Mouse (Mus musculus) neural tube, embryonic 13.5 days (tissue): ENCODE measurements at regions not wholly inside any gene's neighbourhood (a gene's known extent, or its start where the extent isn't known, plus 50 kb on each side); places are given as distances from the start of the nearest gene placed in this dataset.
A peak's percentile ranks its signal among the peaks of the same experiment; 100 is the strongest.

ENCODE experiments used
- ATAC-seq: fragments of 200-750 bp; cut with Nextera tagmentation; 2 replicates; pipeline ENCODE4 v1.8.0; 2017; ENCODE audit warnings: low read depth, mild to moderate bottlenecking, moderate TSS enrichment, moderate library complexity
- H3K27ac ChIP-seq: fragments of 300-500 bp; sonication (generic); replicated peaks from 2 replicates; pipeline ENCODE4 v1.5.1; 2015; ENCODE audit warnings: moderate library complexity, mild to moderate bottlenecking, inconsistent platforms
- H3K27me3 ChIP-seq: fragments of 300-500 bp; sonication (generic); 2 replicates; pipeline ENCODE4 v1.6.1; 2015; ENCODE audit warnings: mild to moderate bottlenecking, inconsistent platforms
- H3K36me3 ChIP-seq: fragments of 300-500 bp; sonication (generic); 2 replicates; pipeline ENCODE4 v1.6.1; 2015; ENCODE audit warnings: mild to moderate bottlenecking, inconsistent platforms
- H3K4me1 ChIP-seq: fragments of 300-500 bp; sonication (generic); replicated peaks from 2 replicates; pipeline ENCODE4 v1.6.1; 2015; ENCODE audit warnings: inconsistent platforms
- H3K4me2 ChIP-seq: fragments of 300-500 bp; sonication (generic); 2 replicates; pipeline ENCODE4 v1.6.1; 2015; ENCODE audit warnings: inconsistent platforms, mild to moderate bottlenecking, moderate library complexity
- H3K4me3 ChIP-seq: fragments of 300-500 bp; sonication (generic); 2 replicates; pipeline ENCODE4 v1.5.1; 2015; ENCODE audit warnings: mild to moderate bottlenecking, inconsistent platforms
- H3K9ac ChIP-seq: fragments of 300-500 bp; sonication (generic); 2 replicates; pipeline ENCODE4 v1.6.1; 2015; ENCODE audit warnings: moderate library complexity, mild to moderate bottlenecking, inconsistent platforms
- H3K9me3 ChIP-seq: fragments of 300-500 bp; sonication (generic); 2 replicates; pipeline ENCODE4 v1.6.1; 2016; ENCODE audit warnings: inconsistent platforms
- WGBS: fragments of 180-500 bp; shearing (Covaris S2); methylation state at CpG from one replicate; pipeline ENCODE4 v1.1.7; 2015; 5-methylcytosine and 5-hydroxymethylcytosine counted together

GRCm38 (mm10) chr8:89382538-89383380 is 338.8 kb upstream of the Sall1 start:
- WGBS: 25% methylated on average over 9 of the region's 9 CpGs
- Histone ChIP-seq H3K9me3 (no peaks in the 10 kb centered on the region), H3K9ac (no peak overlapping the region), H3K4me3 (no peak overlapping the region), H3K27ac (peak overlapping the region; percentile 33; the same call in 1 of the 2 replicates), H3K36me3 (no peaks in the 10 kb centered on the region), H3K4me2 (no peak overlapping the region), H3K4me1 (peaks cover 55% of the 10 kb centered on the region), H3K27me3 (no peaks in the 10 kb centered on the region)
- ATAC-seq: no peak

GRCm38 (mm10) chr8:89380436-89380835 is 336.5 kb upstream of the Sall1 start:
- 70% methylated on average over 9 of the region's 9 CpGs for WGBS
- H3K9me3 ChIP-seq: no peaks in the 10 kb centered on the region
- no peak overlapping the region for H3K27ac ChIP-seq
- no peaks in the 10 kb centered on the region for H3K27me3 ChIP-seq
- H3K4me3 ChIP-seq: no peak overlapping the region
- H3K36me3 ChIP-seq: no peaks in the 10 kb centered on the region
- no peak for ATAC-seq
- 0 out of 2 replicates have a peak overlapping the region, but pooled peaks have one; percentile 17 for H3K9ac ChIP-seq
- no peak overlapping the region for H3K4me2 ChIP-seq
- peaks cover 36% of the 10 kb centered on the region for H3K4me1 ChIP-seq

DNA sequence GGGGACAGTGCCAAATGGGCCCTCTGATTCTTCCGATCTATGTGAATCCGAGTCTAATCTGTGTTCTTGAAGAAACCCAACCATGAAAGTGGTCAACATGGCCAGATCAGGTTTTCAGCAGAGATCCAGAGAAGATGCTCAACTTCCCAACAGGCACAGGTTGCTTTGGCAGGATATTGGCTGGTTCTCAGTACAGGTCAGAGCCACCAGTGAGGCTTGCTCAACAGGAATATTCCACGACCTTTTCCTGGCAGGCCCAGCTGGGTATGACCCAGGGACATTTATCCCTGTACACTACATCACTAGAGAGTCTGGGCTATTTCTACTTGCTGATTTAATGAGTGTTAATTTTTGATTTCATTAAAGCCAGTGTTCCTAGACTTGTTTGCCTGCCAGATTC is 328.8 kb upstream of the Sall1 start:
- Histone ChIP-seq H3K4me2 (no peak overlapping the region), H3K4me3 (no peak overlapping the region), H3K4me1 (no peaks in the 10 kb centered on the region), H3K9ac (no peak overlapping the region), H3K27me3 (0 out of 2 replicates have a peak, but pooled peaks cover 4% of the 10 kb centered on the region), H3K9me3 (no peaks in the 10 kb centered on the region), H3K36me3 (no peaks in the 10 kb centered on the region), H3K27ac (no peak overlapping the region)
- no peak for ATAC-seq
- WGBS: 94% methylated on average over 3 of the region's 3 CpGs

GRCm38 (mm10) chr8:89371773-89372132 is 327.8 kb upstream of the Sall1 start:
- no peak overlapping the region for H3K4me2 ChIP-seq
- no peaks in the 10 kb centered on the region for H3K36me3 ChIP-seq
- H3K4me3 ChIP-seq: no peak overlapping the region
- WGBS: 66% methylated on average over 4 of the region's 4 CpGs
- H3K27me3 ChIP-seq: 0 out of 2 replicates have a peak, but pooled peaks cover 4% of the 10 kb centered on the region
- no peak overlapping the region for H3K27ac ChIP-seq
- no peaks in the 10 kb centered on the region for H3K9me3 ChIP-seq
- H3K4me1 ChIP-seq: no peaks in the 10 kb centered on the region
- ATAC-seq: no peak
- no peak overlapping the region for H3K9ac ChIP-seq

- Histone ChIP-seq H3K4me1 (no peaks in the 10 kb centered on the region), H3K4me3 (no peak overlapping the region), H3K4me2 (no peak overlapping the region), H3K36me3 (no peaks in the 10 kb centered on the region), H3K27ac (no peak overlapping the region), H3K9me3 (no peaks in the 10 kb centered on the region), H3K9ac (no peak overlapping the region), H3K27me3 (0 out of 2 replicates have a peak, but pooled peaks cover 4% of the 10 kb centered on the region)
- 52% methylated on average over 20 of the region's 20 CpGs for whole genome bisulfite sequencing
- ATAC-seq: no peak
Measured at GRCm38 (mm10) chr8:89370816-89371772, 327.1 kb upstream of the Sall1 start.

GRCm38 (mm10) chr8:89365430-89365829 is 321.5 kb upstream of the Sall1 start:
- no peak for ATAC-seq
- H3K4me2 ChIP-seq: no peak overlapping the region
- H3K4me3 ChIP-seq: no peak overlapping the region
- 92% methylated on average over 3 of the region's 3 CpGs for WGBS
- H3K27ac ChIP-seq: no peak overlapping the region
- no peak overlapping the region for H3K9ac ChIP-seq
- no peaks in the 10 kb centered on the region for H3K27me3 ChIP-seq
- no peaks in the 10 kb centered on the region for H3K36me3 ChIP-seq
- no peaks in the 10 kb centered on the region for H3K4me1 ChIP-seq
- H3K9me3 ChIP-seq: no peaks in the 10 kb centered on the region

GRCm38 (mm10) chr8:89358411-89358810 is 314.4 kb upstream of the Sall1 start:
- no peak overlapping the region for H3K4me3 ChIP-seq
- no peak for ATAC-seq
- 88% methylated on average over 4 of the region's 4 CpGs for WGBS

DNA sequence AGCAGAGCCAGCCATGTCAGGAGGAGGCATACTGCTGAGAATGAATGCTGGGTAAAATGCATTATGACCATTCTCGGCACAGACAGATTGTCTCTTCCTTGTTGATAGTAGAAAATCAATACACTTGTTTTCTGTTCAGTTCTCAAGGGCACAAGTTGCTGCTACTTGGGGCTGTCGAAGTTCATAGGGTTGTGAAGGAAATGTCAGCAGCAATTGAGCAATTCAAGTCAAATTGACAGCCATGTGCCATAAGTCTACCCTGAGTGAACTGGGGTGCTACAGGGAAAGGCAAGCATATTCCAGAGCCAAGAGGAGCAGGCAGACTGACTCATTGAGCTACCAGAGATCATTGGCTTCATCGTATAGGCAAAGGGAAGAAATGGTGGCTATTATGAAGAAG is 301.6 kb upstream of the Sall1 start:
- H3K9me3 ChIP-seq: 0 out of 2 replicates have a peak, but pooled peaks cover 3% of the 10 kb centered on the region
- no peak overlapping the region for H3K4me3 ChIP-seq
- 78% methylated on average over 3 of the region's 3 CpGs for WGBS
- no peaks in the 10 kb centered on the region for H3K4me1 ChIP-seq
- no peak overlapping the region for H3K27ac ChIP-seq
- no peaks in the 10 kb centered on the region for H3K27me3 ChIP-seq
- ATAC-seq: no peak
- H3K4me2 ChIP-seq: no peak overlapping the region
- H3K9ac ChIP-seq: no peak overlapping the region
- no peaks in the 10 kb centered on the region for H3K36me3 ChIP-seq

More at GRCm38 (mm10) chr8:89358411-89358810, 314.4 kb upstream of the Sall1 start:
- H3K27ac ChIP-seq: no peak overlapping the region
- H3K36me3 ChIP-seq: no peaks in the 10 kb centered on the region
- no peak overlapping the region for H3K4me2 ChIP-seq
- H3K9ac ChIP-seq: no peak overlapping the region
- no peaks in the 10 kb centered on the region for H3K4me1 ChIP-seq
- H3K9me3 ChIP-seq: no peaks in the 10 kb centered on the region
- H3K27me3 ChIP-seq: no peaks in the 10 kb centered on the region

- no peak overlapping the region for H3K4me2 ChIP-seq
- H3K9ac ChIP-seq: no peak overlapping the region
- H3K9me3 ChIP-seq: 0 out of 2 replicates have a peak, but pooled peaks cover 3% of the 10 kb centered on the region
- no peak overlapping the region for H3K4me3 ChIP-seq
- H3K27me3 ChIP-seq: no peaks in the 10 kb centered on the region
- ATAC-seq: no peak
- H3K36me3 ChIP-seq: no peaks in the 10 kb centered on the region
- 93% methylated on average over 5 of the region's 5 CpGs for WGBS
- no peak overlapping the region for H3K27ac ChIP-seq
- no peaks in the 10 kb centered on the region for H3K4me1 ChIP-seq
Measured at GRCm38 (mm10) chr8:89341686-89342085, 297.7 kb upstream of the Sall1 start.

- no peaks in the 10 kb centered on the region for H3K36me3 ChIP-seq
- no peak overlapping the region for H3K4me2 ChIP-seq
- no peaks in the 10 kb centered on the region for H3K4me1 ChIP-seq
- whole genome bisulfite sequencing: 91% methylated on average over 2 of the region's 2 CpGs
- no peaks in the 10 kb centered on the region for H3K27me3 ChIP-seq
- H3K4me3 ChIP-seq: no peak overlapping the region
- H3K27ac ChIP-seq: no peak overlapping the region
- no peak overlapping the region for H3K9ac ChIP-seq
- no peaks in the 10 kb centered on the region for H3K9me3 ChIP-seq
- ATAC-seq: no peak
Measured at GRCm38 (mm10) chr8:89335416-89335815, 291.5 kb upstream of the Sall1 start.

DNA sequence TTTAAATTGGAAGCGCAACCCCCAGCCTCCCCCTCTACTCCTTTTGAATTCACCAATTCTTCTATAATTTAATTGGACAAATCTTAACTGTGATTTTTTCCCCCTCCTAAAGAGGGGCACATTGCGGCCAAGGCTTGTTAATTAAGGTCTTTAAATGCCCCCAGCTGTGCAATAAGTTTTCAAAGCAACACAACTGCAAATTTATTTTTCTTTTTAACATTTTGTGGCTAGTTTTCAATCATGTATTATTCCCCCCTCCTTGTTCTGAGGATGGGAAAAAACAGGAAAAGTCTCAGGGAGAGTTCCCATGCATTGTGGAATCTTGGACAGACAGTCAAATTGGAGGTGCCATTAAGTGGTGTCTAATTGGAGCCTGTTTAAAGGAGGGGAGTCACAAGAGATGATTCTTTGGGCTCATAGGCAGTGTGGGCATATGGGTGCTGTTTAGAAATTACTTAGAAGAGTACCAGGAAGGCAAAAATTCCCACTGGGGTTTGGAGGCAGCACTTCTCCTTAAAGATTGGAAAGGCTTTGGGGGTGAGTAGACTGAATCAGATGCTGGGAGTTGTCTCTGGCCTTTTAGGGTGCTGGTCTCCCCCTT is 281.9 kb upstream of the Sall1 start:
- Histone ChIP-seq H3K4me2 (no peak overlapping the region), H3K4me1 (peaks cover 23% of the 10 kb centered on the region), H3K9ac (no peak overlapping the region), H3K27ac (no peak overlapping the region), H3K36me3 (no peaks in the 10 kb centered on the region), H3K27me3 (no peaks in the 10 kb centered on the region), H3K4me3 (no peak overlapping the region), H3K9me3 (no peaks in the 10 kb centered on the region)
- 67% methylated on average over 2 of the region's 2 CpGs for WGBS
- ATAC-seq: no peak

GRCm38 (mm10) chr8:89325248-89325645 is 281.3 kb upstream of the Sall1 start:
- 59% methylated on average over 5 of the region's 5 CpGs for WGBS
- ATAC-seq: no peak
- Histone ChIP-seq H3K4me3 (no peak overlapping the region), H3K9ac (no peak overlapping the region), H3K4me2 (no peak overlapping the region), H3K4me1 (peaks cover 23% of the 10 kb centered on the region), H3K27me3 (no peaks in the 10 kb centered on the region), H3K27ac (0 out of 2 replicates have a peak overlapping the region, but pooled peaks have one; percentile 1), H3K9me3 (no peaks in the 10 kb centered on the region), H3K36me3 (no peaks in the 10 kb centered on the region)
